Mouse (Mus musculus): ENCODE data around the gene Bicc1.

Gene Bicc1

DNA sequence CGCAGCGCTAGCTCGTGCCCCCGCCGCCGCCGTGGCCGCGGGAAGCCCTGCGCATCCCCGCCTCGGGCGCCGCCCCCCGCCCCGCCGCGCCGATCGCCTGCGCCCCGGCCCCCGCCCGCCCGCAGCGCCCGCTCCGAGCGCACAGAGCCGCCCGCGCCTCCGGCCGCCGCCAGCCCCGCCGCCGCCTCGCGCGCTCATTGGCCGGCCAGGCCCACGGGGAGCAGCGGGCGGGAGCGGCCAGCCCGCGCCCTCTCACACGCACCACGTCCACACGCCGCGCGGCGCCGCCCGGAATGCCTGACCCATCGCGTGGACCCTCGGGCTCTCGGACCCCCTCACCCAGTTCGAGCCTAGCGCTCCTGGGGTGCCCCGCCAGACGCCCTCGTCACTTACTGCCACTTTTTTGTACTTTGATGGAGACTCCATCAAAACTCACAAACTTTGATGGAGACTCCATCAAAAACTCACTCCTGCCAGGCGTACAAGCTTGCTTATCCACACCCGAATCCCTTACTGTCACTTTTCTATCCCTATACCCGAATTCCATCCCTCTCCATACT lies at the start of gene Bicc1:
Bicc1 (minus strand) TSS at position 25 of the 560 bp plus-strand sequence.
- DNase-seq: peak; percentile 28

DNA sequence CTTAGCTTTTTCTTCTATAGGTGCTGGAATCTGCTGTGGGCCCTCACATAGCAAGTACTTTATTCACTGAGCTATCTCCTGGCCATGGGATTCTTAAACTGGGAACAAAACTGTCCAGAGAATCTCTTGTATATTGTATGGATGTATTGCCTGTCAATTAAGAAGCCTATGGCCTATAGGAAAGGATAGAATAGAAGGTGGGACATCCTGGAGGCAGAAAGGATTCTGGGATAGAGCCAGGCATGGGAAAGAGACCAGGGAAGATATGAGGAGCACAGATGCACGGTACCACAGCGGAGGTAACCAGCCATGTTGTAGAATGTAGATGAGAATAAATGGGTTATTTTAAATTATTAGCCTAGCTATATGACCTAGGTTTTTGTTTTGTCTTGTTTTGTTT lies 42.0 kb upstream of the Bicc1 start:
- DNase-seq: no peak

DNA sequence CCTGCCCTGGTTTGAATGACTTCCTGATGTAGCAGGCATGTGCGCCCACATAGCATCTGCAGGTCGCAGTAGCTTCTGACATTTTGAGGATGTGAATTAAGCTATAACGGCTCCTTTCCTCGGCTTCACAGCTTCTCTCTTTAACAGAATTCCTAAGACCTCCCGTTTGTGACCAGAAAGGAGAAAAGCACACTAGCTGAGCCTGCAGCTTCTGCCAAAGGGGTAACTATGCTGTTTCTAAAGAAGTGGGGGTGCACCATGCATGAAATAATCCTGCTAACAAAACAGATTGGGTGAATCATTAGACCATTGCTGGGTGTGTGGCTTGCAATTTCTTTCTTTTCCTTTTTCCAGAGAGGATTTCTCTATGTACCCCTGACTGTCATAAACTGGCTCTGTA lies 41.5 kb upstream of the Bicc1 start:
- DNase-seq: no peak

DNA sequence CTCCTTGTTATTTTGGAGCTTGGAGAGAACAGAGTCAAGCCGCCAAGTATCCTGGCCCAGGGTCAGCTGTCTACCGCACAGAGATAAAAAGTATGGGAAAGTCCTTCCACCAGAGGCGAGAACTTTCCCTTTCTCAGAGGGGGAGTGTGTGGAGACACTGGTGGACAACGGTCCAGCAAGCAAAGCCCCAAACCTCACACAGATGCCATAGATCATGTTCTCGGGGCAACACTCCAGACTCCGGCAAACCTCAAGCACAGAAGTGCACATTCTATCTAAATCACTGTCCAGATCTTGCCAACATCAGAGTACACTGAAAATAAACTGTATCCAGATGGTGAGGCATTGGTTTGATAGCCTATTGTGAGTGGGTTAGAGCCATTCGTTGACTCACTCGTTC lies 39.2 kb upstream of the Bicc1 start:
- no peak for DNase-seq

DNA sequence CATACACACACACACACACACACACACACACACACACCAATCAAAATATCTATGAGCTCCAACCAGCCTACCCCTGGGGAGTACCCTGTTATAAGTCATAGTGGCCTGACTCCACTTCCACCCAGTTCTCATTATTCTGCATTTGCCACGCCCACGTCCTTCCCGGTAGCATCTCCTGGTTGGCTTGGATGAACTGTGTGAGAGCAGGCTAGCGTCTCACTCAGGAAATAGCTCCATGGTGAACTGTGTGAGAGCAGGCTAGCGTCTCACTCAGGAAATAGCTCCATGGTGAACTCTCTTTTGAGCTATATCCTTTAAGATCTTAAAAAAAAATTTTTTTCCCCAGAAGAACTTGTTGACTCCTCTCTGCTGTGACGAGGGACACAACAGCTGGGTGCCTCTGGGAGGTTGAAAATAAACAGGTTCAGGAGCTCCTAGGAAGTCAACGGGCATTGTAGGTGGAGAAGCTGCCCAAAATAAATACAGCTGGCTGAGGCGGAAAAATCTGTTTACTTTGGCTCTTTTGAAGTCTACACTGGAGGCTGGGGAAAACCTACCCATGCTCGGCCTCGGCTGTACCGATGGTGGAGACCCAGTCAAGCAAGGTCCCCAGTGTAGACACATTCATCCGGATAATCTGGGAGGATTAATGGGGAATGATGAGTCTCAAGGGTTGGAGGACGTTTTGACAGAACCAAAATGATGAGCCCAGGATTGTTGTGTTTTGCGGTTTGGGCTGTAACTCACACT lies 37.7 kb upstream of the Bicc1 start:
- DNase-seq: no peak

DNA sequence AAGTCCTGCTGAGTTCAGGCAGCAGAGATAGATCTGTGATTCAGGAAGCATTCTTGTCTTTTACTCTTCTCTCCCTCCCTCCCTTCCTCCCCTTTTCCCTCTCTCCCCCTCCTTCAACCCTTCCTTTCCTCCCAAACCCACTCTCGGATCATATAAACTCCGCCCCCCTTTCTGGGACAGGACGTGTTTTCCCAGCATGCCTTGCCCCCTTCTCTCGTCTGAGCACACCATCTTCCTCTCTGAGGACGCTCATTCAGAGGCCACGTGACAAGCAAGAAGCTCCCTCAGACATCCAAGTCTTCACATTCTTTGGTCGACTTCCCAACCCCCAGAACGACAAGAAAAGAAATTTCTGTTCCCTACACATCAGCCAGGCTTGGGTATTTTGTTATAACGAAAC lies 36.0 kb upstream of the Bicc1 start:
- peak; percentile 44 for DNase-seq

DNA sequence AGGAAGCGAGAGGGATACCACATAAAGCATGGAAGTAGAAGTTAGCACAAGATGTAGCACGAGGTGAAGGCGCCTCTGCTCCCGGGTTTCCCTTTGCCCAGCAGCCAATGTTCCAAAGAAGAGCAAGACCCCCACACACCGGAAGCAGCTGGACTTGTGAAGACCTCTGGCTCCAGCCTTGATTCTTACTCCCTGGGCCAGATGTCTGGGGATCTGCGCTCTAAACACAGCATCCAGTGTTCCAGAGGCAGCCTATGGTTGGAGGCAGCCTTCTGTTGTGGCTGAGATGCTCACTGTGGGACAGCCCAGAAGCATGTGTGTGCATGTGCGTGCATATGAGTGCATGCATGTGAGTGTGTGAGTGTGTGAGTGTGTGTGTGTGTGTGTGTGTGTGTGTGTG lies 35.2 kb upstream of the Bicc1 start:
- DNase-seq: no peak

DNA sequence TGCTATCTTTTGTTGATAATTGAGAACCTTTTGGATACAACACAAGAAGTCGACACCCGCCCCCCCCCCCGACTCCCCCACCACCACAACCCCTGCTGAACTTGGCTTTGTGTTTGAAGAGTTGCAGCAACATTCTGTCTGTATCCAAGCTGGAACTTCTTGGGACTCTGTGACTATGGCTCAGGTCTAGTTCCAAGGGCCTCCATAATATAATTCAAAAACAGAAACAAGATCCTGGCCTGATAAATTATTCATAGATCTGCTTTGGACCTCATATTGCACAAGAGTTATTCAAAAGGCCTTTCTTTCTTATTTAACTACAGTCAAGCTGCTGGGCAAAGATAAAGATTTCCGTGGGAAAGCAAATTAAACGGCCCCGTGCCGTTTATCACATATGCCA lies 33.8 kb upstream of the Bicc1 start:
- no peak for DNase-seq

DNA sequence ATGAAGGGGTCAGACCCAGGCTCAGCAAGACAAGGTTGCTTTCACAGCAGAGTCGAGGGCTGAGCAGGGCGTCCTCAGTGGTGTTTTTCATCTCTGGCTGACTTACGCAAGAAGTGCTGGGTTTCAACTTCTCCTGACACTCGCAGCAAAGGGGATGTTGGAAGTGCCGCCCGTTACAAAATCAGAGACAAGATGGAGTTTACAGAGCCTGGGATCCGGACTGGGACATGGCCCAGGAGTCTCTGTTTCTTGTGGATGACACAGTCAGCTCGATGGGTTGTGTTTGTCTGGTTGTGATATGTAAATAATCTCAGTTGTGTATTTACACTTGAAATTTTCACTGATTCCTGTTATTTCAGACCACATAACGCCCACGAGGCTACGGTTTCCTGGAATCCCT lies 33.4 kb upstream of the Bicc1 start:
- DNase-seq: peak; percentile 56

DNA sequence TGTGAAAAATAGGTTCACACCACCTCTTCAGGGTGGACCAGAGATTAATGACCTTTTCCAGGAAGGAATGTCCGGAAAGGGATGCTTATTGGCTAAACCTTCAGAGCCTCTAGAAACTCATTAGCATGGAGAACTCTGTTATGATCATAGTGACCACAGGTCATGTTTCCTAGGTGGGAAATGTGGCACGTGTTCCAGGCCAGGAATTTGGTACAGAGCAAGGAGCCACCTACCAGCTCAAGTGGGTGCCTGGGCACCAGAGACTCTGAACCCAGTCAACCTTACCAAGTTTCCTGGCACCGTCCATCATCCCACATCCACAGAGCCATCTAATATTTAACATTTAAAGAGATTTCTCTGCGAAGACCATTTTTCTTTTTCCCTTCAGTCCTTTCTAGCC lies 29.2 kb upstream of the Bicc1 start:
- DNase-seq: no peak

DNA sequence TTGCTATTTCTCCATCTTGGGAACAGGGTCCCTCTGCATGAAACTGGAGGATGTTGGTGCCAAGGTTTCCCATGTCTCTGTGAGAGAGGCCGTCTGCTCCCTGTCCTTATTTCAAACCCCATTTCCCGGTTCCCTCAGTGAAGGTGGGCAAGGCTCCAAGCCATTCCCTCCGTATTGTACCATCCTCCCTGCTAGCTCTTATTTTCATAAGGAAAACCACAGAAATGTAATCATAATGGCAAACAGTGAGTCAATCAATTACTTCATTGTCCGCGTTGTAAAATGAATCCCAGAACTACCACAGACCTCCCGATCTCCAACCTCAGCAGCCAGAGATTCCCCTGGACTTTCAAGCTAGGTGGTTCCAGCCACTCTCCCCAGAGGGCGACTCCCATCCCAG lies 25.6 kb upstream of the Bicc1 start:
- DNase-seq: no peak

DNA sequence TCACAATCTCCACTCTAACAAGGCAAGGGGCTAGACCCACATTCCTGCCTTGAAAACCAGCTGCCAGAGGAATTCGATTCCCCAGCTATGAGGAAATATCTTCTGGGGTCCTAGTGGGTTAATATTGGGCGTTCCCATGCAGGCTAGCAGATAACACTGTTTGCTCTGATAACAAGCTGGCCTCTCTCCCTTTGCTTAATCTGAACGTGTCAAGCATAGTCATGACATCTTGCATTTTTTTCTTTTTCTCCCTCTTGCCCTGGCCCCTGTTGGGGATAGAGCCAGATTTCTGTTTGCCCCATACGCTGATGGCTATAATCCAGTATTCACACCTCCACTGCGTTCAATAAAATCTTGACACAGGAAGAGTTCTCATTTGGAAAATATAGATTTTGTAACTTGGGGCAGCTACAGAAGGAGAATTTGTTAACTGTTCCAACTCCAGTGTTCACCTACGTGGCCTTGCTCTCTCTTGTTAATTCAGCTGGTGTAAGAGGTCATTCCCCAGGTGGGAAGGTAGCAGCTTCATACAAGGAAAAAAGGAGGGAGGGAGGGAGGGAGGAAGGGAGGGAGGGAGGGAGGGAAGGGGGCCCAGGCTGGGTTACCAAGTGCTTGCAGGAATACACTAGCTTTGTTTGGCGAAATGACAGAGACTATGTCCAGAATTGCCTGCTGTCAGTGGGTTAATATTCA lies 24.0 kb upstream of the Bicc1 start:
- DNase-seq: no peak

DNA sequence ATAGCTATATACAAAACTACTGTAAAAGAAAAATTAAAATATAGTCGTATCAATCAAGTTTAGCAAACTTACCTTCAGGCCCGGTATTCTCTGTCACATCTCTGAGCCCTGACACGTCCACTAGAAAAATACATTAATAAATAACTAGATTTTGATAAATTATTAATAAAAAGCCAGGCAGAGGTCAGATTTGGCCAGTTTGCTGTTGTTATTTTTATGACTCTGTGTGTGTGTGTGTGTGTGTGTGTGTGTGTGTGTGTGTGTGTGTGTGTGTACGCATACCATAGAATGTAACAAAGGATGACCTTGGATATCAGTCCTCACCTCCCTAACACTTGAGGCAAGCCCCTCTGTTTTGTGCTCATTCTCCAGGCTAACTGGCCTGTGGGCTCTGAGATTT lies 22.4 kb upstream of the Bicc1 start:
- no peak for DNase-seq

DNA sequence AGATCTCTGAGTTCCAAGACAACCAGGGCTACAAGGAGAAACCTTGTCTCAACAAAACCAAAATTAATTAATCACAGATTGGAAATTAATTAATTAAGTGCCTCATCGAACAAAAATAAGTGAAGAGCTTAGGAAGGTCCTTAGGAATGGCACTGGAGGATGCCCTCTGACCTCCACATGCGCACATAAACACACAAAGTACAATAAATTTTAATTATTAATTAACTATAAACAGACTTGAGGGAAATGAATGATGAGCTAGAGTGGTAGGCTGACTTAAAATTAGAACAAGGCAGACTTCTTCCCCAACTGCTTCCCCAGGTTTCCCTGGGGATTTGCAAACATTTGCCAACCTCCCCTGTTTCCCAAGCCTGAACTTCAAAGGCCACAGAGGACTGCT lies 21.6 kb upstream of the Bicc1 start:
- DNase-seq: no peak

DNA sequence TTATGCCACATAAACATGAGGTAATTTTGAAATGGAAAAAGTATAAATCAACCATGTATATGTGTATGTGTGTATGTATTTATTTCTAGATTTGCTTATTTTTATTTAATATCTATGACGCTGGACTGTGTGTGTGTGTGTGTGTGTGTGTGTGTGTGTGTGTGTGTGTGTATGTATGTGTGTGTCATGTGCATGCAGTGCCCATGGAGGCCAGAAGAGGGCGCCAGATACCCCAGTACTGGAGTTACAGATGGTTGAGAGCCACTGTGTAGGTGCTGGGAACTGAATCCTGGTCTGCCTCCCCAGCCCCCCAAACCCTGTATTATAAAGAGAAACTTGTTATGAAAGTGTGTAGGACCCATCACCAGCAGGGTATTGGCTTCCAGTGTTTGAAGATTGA lies 20.6 kb upstream of the Bicc1 start:
- DNase-seq: no peak

DNA sequence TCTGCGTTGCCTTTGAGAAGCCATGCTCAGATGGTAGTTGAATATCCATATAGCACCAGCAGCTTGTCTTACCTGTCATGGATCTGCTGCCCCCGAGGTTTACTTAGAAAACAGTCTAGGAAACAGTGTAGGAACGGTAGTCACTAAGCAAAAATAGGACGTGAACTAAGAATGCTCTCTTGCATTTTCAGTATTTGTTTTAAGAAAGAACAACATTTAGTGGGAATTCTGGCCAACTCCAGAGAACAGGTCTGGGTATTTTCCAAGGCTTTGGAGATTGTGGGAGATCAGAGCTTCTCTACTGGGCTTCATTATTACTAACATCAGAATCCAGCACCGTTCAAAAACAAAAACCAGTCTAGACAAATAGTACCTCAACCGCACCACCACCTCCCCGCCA lies 17.7 kb upstream of the Bicc1 start:
- no peak for DNase-seq

DNA sequence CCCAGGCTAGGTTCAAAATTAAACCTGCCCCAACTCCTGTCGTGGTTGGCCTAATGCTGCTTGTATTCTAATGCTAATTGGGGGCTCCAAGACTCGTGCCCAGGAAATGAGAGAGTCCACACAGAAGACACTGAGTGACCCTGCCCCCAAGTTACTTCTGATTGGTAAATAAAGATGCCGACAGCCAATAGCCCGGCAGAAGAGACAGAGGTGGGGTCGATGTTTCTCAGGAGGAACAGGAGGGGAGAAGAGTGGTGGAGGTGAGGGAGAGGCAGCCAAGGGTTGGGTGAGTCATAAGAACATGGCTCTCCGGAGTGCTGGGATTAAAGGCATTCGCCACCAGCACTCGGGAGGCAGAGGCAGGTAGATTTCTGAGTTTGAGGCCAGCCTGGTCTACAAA lies 16.8 kb upstream of the Bicc1 start:
- DNase-seq: no peak

DNA sequence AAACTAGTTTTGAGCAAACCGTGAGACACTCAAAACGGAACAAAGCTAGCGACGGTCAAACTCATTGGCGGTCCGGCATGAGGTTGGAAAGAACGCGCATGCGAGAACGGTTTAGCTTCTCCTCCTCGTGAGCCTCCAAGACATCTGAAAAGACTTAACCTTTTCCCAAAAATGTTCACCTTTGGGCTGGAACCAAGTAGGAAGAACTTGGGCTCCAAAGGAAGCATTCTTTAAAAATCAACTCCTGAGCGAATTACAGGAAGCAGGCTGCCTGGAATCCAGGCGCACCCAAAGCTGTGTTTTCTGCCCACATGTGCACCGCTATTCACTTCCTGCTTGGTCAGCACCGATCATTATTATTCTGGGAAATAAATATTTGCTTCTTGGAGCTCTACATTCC lies 15.8 kb upstream of the Bicc1 start:
- no peak for DNase-seq

DNA sequence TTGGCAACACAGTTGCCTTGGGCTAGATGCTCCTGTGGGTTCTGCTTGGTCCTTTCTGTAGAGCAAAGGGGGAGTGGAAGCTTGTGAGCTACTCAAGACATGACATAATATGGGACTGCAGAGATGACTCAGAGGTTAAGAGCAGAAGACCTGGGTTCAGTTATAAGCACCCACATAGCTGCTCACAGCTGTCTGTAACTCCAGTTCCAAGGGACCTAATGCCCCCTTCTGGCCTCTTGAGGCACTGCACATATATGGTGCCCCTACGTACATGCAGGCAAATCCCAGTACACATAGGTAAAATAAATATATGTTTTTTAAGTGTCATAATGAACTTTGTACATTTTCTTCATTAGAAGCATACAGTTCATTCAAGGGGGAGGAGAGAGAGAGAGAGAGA lies 11.9 kb upstream of the Bicc1 start:
- DNase-seq: no peak

DNA sequence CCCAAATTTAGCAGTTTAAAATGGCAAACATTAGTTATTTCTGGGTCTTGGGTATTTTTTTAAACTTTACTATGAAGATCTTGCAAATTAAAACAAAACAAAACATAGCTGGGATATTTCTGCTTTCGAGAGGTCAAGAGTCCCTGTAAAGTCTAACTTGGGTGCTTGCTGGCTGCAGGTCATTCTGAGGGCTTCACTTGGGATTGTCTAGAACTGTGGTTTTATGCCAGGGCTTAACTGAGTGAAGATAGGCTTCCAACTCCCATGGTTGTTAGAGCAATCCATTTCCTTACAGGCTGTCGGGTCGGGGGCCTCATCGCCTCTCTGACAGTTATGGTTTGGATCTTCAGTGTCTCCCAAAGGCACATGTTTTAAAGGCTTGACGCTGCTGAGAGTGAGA lies 11.3 kb upstream of the Bicc1 start:
- DNase-seq: no peak

DNA sequence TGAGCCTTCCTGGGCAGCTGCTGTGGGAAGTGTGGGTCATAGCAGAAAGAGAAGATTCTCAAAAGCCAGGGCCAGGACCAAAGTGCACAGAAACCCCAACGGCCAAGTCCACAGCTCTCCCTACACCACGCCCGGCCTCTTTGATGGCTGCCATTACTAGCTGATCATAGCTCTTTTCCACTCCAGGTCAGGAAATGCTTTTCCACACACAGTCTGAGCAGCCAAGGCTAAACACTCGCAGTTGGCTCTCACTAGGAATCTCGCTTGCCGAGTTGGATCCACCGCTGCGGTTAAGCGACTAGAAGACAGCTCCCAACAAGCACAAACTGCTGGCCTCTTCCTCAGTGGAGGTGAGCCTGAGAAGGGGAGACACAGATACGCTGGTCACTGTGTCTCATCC lies 10.3 kb upstream of the Bicc1 start:
- no peak for DNase-seq

DNA sequence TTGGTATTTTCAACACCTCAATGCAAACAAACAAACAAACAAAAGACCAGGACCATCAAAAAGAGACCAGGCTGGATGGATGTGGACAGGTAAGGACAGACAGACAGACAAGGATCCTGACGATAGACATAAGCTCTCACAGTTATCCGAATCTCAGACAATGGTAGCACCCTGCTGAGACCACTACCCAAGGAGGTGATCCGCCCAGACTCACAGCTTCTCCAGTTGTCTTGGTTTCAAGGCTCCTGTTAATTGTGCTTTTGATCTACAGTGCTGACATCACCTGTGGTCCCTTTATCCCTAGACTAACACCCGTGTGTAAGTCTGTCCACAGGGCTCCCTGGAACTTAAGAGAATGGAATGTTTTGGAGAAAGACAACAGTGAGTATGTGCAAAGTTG lies 9.7 kb upstream of the Bicc1 start:
- no peak for DNase-seq

DNA sequence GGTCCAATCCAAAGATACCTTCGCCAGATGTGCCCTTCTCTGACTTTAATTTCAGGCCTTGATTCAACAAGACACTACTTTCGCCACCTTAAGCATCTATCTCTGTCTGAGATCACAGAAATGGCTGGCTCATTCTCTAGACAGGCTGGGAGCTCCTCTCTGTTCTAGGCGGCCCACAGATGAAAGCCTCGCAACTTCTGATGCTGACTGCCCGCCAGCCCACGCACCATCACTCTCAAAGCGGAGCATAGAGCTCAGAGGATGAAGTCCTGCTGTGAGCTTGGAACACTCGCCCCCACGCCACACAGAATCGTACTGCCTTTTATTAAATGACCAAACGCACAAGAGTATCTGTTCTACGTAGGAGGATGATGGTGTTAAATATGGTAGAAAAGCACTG lies 949 bp upstream of the Bicc1 start:
- DNase-seq: no peak

DNA sequence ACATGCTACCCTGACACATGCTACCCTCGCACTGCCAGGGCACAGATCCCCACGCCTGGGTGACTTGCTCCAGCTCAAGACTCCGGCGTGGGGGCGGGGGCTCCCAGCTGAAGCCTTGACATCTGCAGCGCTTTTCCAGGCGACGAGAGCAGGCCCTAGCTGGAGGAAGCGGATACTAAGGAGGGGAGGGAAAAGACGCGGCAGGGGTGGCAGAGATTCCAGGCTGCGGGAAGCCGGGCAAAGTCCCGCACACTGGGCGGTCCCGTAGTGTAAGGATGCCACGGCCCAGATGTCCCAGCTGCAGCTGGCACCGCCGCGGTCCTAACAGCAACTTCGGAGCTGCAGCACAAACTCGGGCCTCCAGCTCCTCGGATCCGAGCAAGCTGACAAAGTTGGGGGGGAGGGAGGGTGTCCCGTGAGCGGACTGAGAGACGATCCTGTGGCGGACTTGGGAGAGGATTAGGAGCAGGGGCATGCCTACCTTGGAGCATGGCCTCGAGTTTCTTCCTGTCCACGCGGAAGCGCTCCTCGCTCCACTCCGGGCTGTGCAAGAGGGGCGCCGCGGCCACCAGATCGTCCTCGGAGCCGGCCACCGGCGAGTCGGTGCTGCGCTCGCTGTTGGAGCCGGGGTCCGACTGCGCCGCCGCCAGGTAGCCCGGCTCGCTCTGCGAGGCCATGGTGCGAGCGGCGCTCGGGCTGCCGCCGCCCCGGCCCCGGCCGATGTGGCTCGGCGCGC lies 392 bp downstream of the Bicc1 start:
- DNase-seq: peak; percentile 60
